Mouse (Mus musculus) lung, postnatal 0 days (tissue): Measurements from ENCODE around the gene Rsbn1l. TPM values are rescaled to one million over a fixed set of nuclear protein-coding genes. Genes with fewer than 3 reads are reported as not detected.

Source experiments
- ATAC-seq: fragments of 200-750 bp; cut with Nextera tagmentation; 2 replicates; pipeline ENCODE4 v1.8.0; 2017; ENCODE audit warnings: moderate library complexity
- DNase-seq: peaks from one replicate; pipeline ENCODE4 v3.0.0-alpha.2; 2016; ENCODE audit warnings: low spot score
- H3K27ac ChIP-seq: fragments of 300-500 bp; sonication (generic); 2 replicates; pipeline ENCODE4 v1.5.1; 2014; ENCODE audit warnings: antibody characterized with exemption, mild to moderate bottlenecking, low read length, mixed read lengths
- H3K27me3 ChIP-seq: fragments of 300-500 bp; sonication (generic); replicated peaks from 2 replicates; pipeline ENCODE4 v1.6.1; 2014; ENCODE audit warnings: low read length, mixed read lengths; ENCODE audit not compliant: insufficient read depth
- H3K36me3 ChIP-seq: fragments of 300-500 bp; sonication (generic); 2 replicates; pipeline ENCODE4 v1.6.1; 2014; ENCODE audit warnings: low read length, mixed read lengths; ENCODE audit not compliant: insufficient read depth
- H3K4me1 ChIP-seq: fragments of 300-500 bp; sonication (generic); 2 replicates; pipeline ENCODE4 v1.6.1; 2014; ENCODE audit warnings: antibody characterized with exemption, low read depth, low read length, mixed read lengths; ENCODE audit not compliant: insufficient read depth
- H3K4me2 ChIP-seq: fragments of 300-500 bp; sonication (generic); replicated peaks from 2 replicates; pipeline ENCODE4 v1.6.1; 2014; ENCODE audit warnings: low read depth, mild to moderate bottlenecking, low read length, moderate library complexity, mixed read lengths
- H3K4me3 ChIP-seq: fragments of 300-500 bp; sonication (generic); 2 replicates; pipeline ENCODE4 v1.5.1; 2014; ENCODE audit warnings: low read depth, low read length
- H3K9ac ChIP-seq: fragments of 300-500 bp; sonication (generic); replicated peaks from 2 replicates; pipeline ENCODE4 v1.6.1; 2014; ENCODE audit warnings: low read depth, mild to moderate bottlenecking
- H3K9me3 ChIP-seq: fragments of 300-500 bp; sonication (generic); 2 replicates; pipeline ENCODE4 v1.6.1; 2016; ENCODE audit warnings: low read length, mixed read lengths
- CTCF ChIP-seq: IDR thresholded peaks from 2 replicates; pipeline ENCODE4 v1.5.1; 2016; ENCODE audit warnings: antibody characterized with exemption, mild to moderate bottlenecking
- EP300 ChIP-seq: IDR thresholded peaks from 2 replicates; pipeline ENCODE4 v1.6.1; 2016; ENCODE audit warnings: antibody characterized with exemption, mild to moderate bottlenecking, control low read depth
- WGBS: fragments of 180-500 bp; shearing (Covaris S2); extraction: QIAGEN DNeasy Blood & Tissue Kit; methylation state at CpG from one replicate; pipeline ENCODE4 v1.1.7; 2014; 5-methylcytosine and 5-hydroxymethylcytosine counted together
- polyA plus RNA-seq: library from polyadenylated mRNA; unstranded; fragments of >200 nt; fragmentation: Nextera tagmentation; extraction: Ambion mirVana; gene quantifications from 2 replicates; pipeline ENCODE4 v1.2.1, GENCODE M21; 2015

Gene Rsbn1l
- polyA plus RNA-seq, 1 experiment from 2014 or later, result 6.6 TPM

GRCm38 (mm10) chr5:20855066-20855465 is 101.1 kb downstream of the Rsbn1l start:
- 70% methylated on average over 4 of the region's 4 CpGs for WGBS
- ATAC-seq, result no peak
- Histone ChIP-seq H3K4me2 (no peak overlapping the region), H3K4me1 (no peaks in the 10 kb centered on the region), H3K36me3 (no peaks in the 10 kb centered on the region), H3K9ac (no peak overlapping the region), H3K4me3 (no peak overlapping the region), H3K9me3 (no peaks in the 10 kb centered on the region), H3K27ac (no peak overlapping the region), H3K27me3 (no peaks in the 10 kb centered on the region)
- TF ChIP-seq EP300, result no peak
- TF ChIP-seq CTCF, result no peak
- no peak for DNase-seq

- no peak overlapping the region for H3K4me3 ChIP-seq
- no peaks in the 10 kb centered on the region for H3K36me3 ChIP-seq
- 88% methylated on average over 2 of the region's 2 CpGs for WGBS
- no peak overlapping the region for H3K9ac ChIP-seq
- no peaks in the 10 kb centered on the region for H3K4me1 ChIP-seq
- no peaks in the 10 kb centered on the region for H3K27me3 ChIP-seq
- no peak for TF ChIP-seq CTCF
- TF ChIP-seq EP300, result no peak
- ATAC-seq (no peak), DNase-seq (no peak)
- H3K4me2 ChIP-seq, result no peak overlapping the region
- H3K9me3 ChIP-seq, result no peaks in the 10 kb centered on the region
- no peak overlapping the region for H3K27ac ChIP-seq
Observed at GRCm38 (mm10) chr5:20847010-20847409, 109.2 kb downstream of the Rsbn1l start.

GRCm38 (mm10) chr5:20843816-20844215 is 112.4 kb downstream of the Rsbn1l start:
- DNase-seq (no peak), ATAC-seq (no peak)
- Histone ChIP-seq H3K9me3 (no peaks in the 10 kb centered on the region), H3K4me3 (no peak overlapping the region), H3K4me2 (no peak overlapping the region), H3K9ac (no peak overlapping the region), H3K36me3 (no peaks in the 10 kb centered on the region), H3K4me1 (no peaks in the 10 kb centered on the region), H3K27me3 (no peaks in the 10 kb centered on the region), H3K27ac (no peak overlapping the region)
- no peak for TF ChIP-seq EP300
- TF ChIP-seq CTCF, result no peak
- 82% methylated on average over 2 of the region's 2 CpGs for WGBS

GRCm38 (mm10) chr5:20843405-20843804 is 112.8 kb downstream of the Rsbn1l start:
- Histone ChIP-seq H3K9ac (no peak overlapping the region), H3K4me1 (no peaks in the 10 kb centered on the region), H3K4me3 (no peak overlapping the region), H3K4me2 (no peak overlapping the region), H3K36me3 (no peaks in the 10 kb centered on the region), H3K27me3 (no peaks in the 10 kb centered on the region), H3K27ac (no peak overlapping the region), H3K9me3 (no peaks in the 10 kb centered on the region)
- TF ChIP-seq CTCF (no peak), EP300 (no peak)
- DNase-seq (no peak), ATAC-seq (no peak)
- WGBS, result 68% methylated on average over 2 of the region's 3 CpGs

Other genes with a start within 250 kb of the Rsbn1l start
- 3.8 and 3.9 TPM in 2 replicates for gene Phtf2, start 74.3 kb downstream of the Rsbn1l start, polyA plus RNA-seq
- gene Tmem60, start 74.2 kb downstream of the Rsbn1l start, polyA plus RNA-seq, result 49.7 and 52.2 TPM in 2 replicates
- 31.1 and 35.1 TPM in 2 replicates for gene Ptpn12, start 99.5 kb upstream of the Rsbn1l start, polyA plus RNA-seq
- 44.6 and 44.9 TPM in 2 replicates for gene Gsap, start 229.9 kb upstream of the Rsbn1l start, polyA plus RNA-seq